Mouse (Mus musculus) intestine, embryonic 16.5 days (tissue): ENCODE results near the gene Mrpl16. TPM values are rescaled to one million over a fixed set of nuclear protein-coding genes. Genes with fewer than 3 reads are reported as not detected.

Experiments used
- ATAC-seq: fragments of 200-750 bp; cut with Nextera tagmentation; 2 replicates; pipeline ENCODE4 v1.8.0; 2017; ENCODE audit warnings: moderate TSS enrichment, moderate library complexity
- H3K27ac ChIP-seq: fragments of 300-500 bp; sonication (generic); 2 replicates; pipeline ENCODE4 v1.5.1; 2014; ENCODE audit warnings: mild to moderate bottlenecking, low read length
- H3K27me3 ChIP-seq: fragments of 300-500 bp; sonication (generic); replicated peaks from 2 replicates; pipeline ENCODE4 v1.6.1; 2014; ENCODE audit warnings: low read length, control low read depth, mixed read lengths; ENCODE audit not compliant: control insufficient read depth, insufficient read depth
- H3K36me3 ChIP-seq: fragments of 300-500 bp; sonication (generic); 2 replicates; pipeline ENCODE4 v1.6.1; 2014; ENCODE audit warnings: low read length, control low read depth; ENCODE audit not compliant: control insufficient read depth, insufficient read depth
- H3K4me1 ChIP-seq: fragments of 300-500 bp; sonication (generic); 2 replicates; pipeline ENCODE4 v1.6.1; 2014; ENCODE audit warnings: low read length, control low read depth, mixed read lengths; ENCODE audit not compliant: control insufficient read depth, insufficient read depth
- H3K4me2 ChIP-seq: fragments of 300-500 bp; sonication (generic); 2 replicates; pipeline ENCODE4 v1.6.1; 2014; ENCODE audit warnings: low read depth, low read length, control low read depth
- H3K4me3 ChIP-seq: fragments of 300-500 bp; sonication (generic); 2 replicates; pipeline ENCODE4 v1.5.1; 2014; ENCODE audit warnings: mild to moderate bottlenecking, low read length
- H3K9ac ChIP-seq: fragments of 300-500 bp; sonication (generic); 2 replicates; pipeline ENCODE4 v1.6.1; 2014; ENCODE audit warnings: low read depth, low read length
- H3K9me3 ChIP-seq: fragments of 300-500 bp; sonication (generic); 2 replicates; pipeline ENCODE4 v1.6.1; 2016; ENCODE audit warnings: low read length, control low read depth; ENCODE audit not compliant: control insufficient read depth
- WGBS: fragments of 180-500 bp; shearing (Covaris S2); extraction: QIAGEN DNeasy Blood & Tissue Kit; methylation state at CpG from one replicate; pipeline ENCODE4 v1.1.7; 2014; 5-methylcytosine and 5-hydroxymethylcytosine counted together
- polyA plus RNA-seq: library from polyadenylated mRNA; unstranded; fragments of >200 nt; fragmentation: Nextera tagmentation; extraction: Ambion mirVana; gene quantifications from 2 replicates; pipeline ENCODE4 v1.2.1, GENCODE M21; 2015

The Mrpl16 gene
- polyA plus RNA-seq, 1 experiment from 2014 or later, result 62.2 TPM

DNA sequence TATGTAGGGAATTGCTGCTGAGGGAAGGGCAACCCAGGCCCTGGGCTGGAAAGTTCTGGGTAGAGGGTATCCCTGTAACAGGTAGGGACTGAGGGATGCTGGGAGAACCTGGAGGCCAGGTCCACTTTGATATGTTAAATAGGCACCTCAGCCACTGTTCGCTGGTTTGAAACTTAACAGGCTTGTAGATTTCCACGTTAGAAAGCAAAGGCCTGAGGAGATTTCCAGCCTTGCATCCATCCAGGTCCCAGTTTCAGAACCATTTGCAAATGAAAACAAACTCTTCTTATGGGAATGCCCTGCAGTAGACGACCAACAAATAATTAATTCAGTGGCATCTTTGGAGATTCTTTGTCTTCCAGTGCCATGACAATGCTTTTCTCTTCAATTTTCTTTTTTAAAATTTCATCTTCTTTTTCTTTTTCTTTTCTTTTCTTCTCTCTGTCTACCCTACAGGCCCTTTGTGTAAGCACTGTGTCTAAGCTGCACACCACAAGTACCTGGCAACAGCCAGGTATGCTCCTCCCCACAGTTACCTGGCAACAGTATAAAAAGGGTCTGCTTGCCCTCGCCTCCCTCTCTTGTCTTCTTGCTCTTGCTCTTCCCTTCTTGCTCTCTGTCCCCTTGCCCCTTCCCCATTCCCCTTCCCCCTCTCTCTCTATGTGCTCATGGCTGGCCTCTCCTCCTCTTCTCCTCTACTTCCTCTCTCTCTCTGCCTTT lies 53.3 kb downstream of the Mrpl16 start:
- Histone ChIP-seq H3K4me2 (no peak overlapping the region), H3K4me1 (peaks cover 5% of the 10 kb centered on the region; the same call in 1 of the 2 replicates), H3K27ac (no peak overlapping the region), H3K36me3 (no peaks in the 10 kb centered on the region), H3K27me3 (no peaks in the 10 kb centered on the region), H3K4me3 (no peak overlapping the region), H3K9me3 (no peaks in the 10 kb centered on the region), H3K9ac (no peak overlapping the region)
- no peak for ATAC-seq
- 45% methylated on average over 4 of the region's 4 CpGs for WGBS

Other genes with a start within 250 kb of the Mrpl16 start
- 4.0 and 4.3 TPM in 2 replicates for gene Ms4a4d, start 233.6 kb upstream of the Mrpl16 start, polyA plus RNA-seq
- 4.9 and 6.0 TPM in 2 replicates for gene Ms4a6d, start 165.5 kb upstream of the Mrpl16 start, polyA plus RNA-seq
- 0.15 and 0.40 TPM in 2 replicates for gene Ms4a2, start 146.7 kb upstream of the Mrpl16 start, polyA plus RNA-seq
- 0.42 TPM in 1 of 2 replicates, not detected in the other for gene Ms4a3, start 129.5 kb upstream of the Mrpl16 start, polyA plus RNA-seq
- not detected in 2 replicates for gene Oosp2, start 109.8 kb upstream of the Mrpl16 start, polyA plus RNA-seq
- gene Oosp1, start 79.2 kb upstream of the Mrpl16 start, polyA plus RNA-seq, result not detected in 2 replicates
- not detected in 2 replicates for gene Oosp3, start 73.3 kb upstream of the Mrpl16 start, polyA plus RNA-seq
- not detected in 2 replicates for gene Gif, start 22.8 kb upstream of the Mrpl16 start, polyA plus RNA-seq
- gene Stx3, start 49.0 kb downstream of the Mrpl16 start, polyA plus RNA-seq, result 55.8 and 70.2 TPM in 2 replicates
- not detected in 2 replicates for gene Olfr1417, start 68.8 kb downstream of the Mrpl16 start, polyA plus RNA-seq
- gene Olfr1418, start 90.7 kb downstream of the Mrpl16 start, polyA plus RNA-seq, result not detected in 2 replicates
- not detected in 2 replicates for gene Olfr1419, start 104.7 kb downstream of the Mrpl16 start, polyA plus RNA-seq
- gene Olfr1420, start 116.2 kb downstream of the Mrpl16 start, polyA plus RNA-seq, result not detected in 2 replicates
- gene Patl1, start 142.0 kb downstream of the Mrpl16 start, polyA plus RNA-seq, result 17.3 and 18.8 TPM in 2 replicates
- gene Osbp, start 195.6 kb downstream of the Mrpl16 start, polyA plus RNA-seq, result 3.3 and 3.8 TPM in 2 replicates